7 mouse cellular contexts compared by ENCODE assay signal in genomic region chr12:51016081-51016480, GRCm38 (mm10).
"Had no signal": no experiment of that assay in that cellular context is flagged by ENCODE, and none has a peak within 500 bp of the region (broad histone marks: within the 10 kb centered on the region; RNA-seq: fewer than 3 reads in every experiment).

No protein-coding gene starts in this region.

- DNase-seq: kidney, adult 18-20 months; kidney, postnatal 10 days; kidney, postnatal 4 days; lung, adult 18-20 months; spleen, adult 18-20 months; thymus, adult 2 months; thymus, postnatal 25 days had no signal
